Comparison of ENCODE assay signal across 10 mouse cellular contexts in the genomic region with DNA sequence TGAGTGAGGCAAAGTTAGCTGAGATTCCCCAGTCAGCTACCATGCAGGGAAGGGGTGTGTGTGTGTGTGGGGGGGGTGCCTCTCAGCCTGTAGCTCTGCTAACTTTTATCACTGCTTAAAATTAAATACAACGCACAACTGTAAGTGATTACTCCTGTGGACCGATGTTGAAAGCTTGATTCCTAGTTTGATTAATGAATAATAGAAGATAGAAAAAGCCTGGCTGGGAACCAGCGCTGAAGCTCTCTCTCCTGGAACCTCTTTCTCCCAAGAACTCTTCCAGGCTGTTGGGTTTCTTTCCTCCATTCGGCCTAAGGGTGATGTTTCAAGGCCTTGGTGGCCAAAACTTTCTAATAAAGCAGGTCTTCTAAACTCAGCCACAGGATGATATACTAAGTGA. TPM values are rescaled to one million over a fixed set of nuclear protein-coding genes. Genes with fewer than 3 reads are reported as not detected.
DNase-seq lines count a peak whose midpoint lies in the region; ATAC-seq and TF ChIP-seq lines count a peak whose summit lies in the region.
"Had no signal": no experiment of that assay in that cellular context is flagged by ENCODE, and none has a peak within 500 bp of the region (broad histone marks: within the 10 kb centered on the region; RNA-seq: fewer than 3 reads in every experiment).

No protein-coding gene starts in this region.

- H3K4me2 ChIP-seq in hindbrain, embryonic 16.5 days (ENCODE audit: low read length), result peak overlapping the region; percentile 95
- peak overlapping the region; percentile 87 for H3K4me2 ChIP-seq in kidney, embryonic 15.5 days
- peak overlapping the region; percentile 96 for H3K4me2 ChIP-seq in midbrain, postnatal 0 days (ENCODE audit: low read depth, low read length, poor library complexity, severe bottlenecking)

- H3K9ac ChIP-seq in hindbrain, embryonic 16.5 days (ENCODE audit: low read depth, low read length), result peak overlapping the region; percentile 17; the same call in 1 of the 2 replicates
- peak overlapping the region; percentile 31; the same call in 1 of the 2 replicates for H3K9ac ChIP-seq in kidney, embryonic 15.5 days
- H3K9ac ChIP-seq in midbrain, postnatal 0 days (replicated peaks; ENCODE audit: low read length, poor library complexity, severe bottlenecking), result 0 out of 2 replicates have a peak overlapping the region, but pooled peaks have one; percentile 10

- no peaks in the 10 kb centered on the region for H3K36me3 ChIP-seq in hindbrain, embryonic 16.5 days (ENCODE audit: control insufficient read depth, insufficient read depth, low read length)
- H3K36me3 ChIP-seq in kidney, embryonic 15.5 days, result no peaks in the 10 kb centered on the region
- no peaks in the 10 kb centered on the region for H3K36me3 ChIP-seq in midbrain, postnatal 0 days (ENCODE audit: insufficient read depth, low read length)

- no peak for ATAC-seq in hindbrain, embryonic 16.5 days
- no peak for ATAC-seq in kidney, embryonic 15.5 days (replicated peaks; ENCODE audit: low FRiP score)
- no peak for ATAC-seq in midbrain, postnatal 0 days (ENCODE audit: low FRiP score)

- peak overlapping the region; percentile 34; the same call in 1 of the 2 replicates for H3K27ac ChIP-seq in hindbrain, embryonic 16.5 days (ENCODE audit: low read depth, low read length)
- peak overlapping the region; percentile 68 for H3K27ac ChIP-seq in kidney, embryonic 15.5 days
- no peak overlapping the region for H3K27ac ChIP-seq in midbrain, postnatal 0 days (ENCODE audit: low read depth, low read length)

- peaks cover 3% of the 10 kb centered on the region; the same call in 1 of the 2 replicates for H3K4me1 ChIP-seq in hindbrain, embryonic 16.5 days (ENCODE audit: control insufficient read depth, insufficient read depth, low read depth, low read length)
- peaks cover 62% of the 10 kb centered on the region for H3K4me1 ChIP-seq in kidney, embryonic 15.5 days
- peaks cover 5% of the 10 kb centered on the region; the same call in 1 of the 2 replicates for H3K4me1 ChIP-seq in midbrain, postnatal 0 days (ENCODE audit: insufficient read depth, low read length)

- TF ChIP-seq CTCF in midbrain, postnatal 0 days (IDR thresholded peaks at IDR 0.05), result no peak

- H3K27me3 ChIP-seq in hindbrain, embryonic 16.5 days (replicated peaks; ENCODE audit: control insufficient read depth, insufficient read depth, low read length), result no peaks in the 10 kb centered on the region
- no peaks in the 10 kb centered on the region for H3K27me3 ChIP-seq in kidney, embryonic 15.5 days
- no peaks in the 10 kb centered on the region for H3K27me3 ChIP-seq in midbrain, postnatal 0 days (ENCODE audit: insufficient read depth, low read length)

- peak; percentile 6 for DNase-seq in kidney, adult 18-20 months
- DNase-seq in kidney, adult 11 months, result no peak
- no peak for DNase-seq in midbrain, postnatal 0 days (ENCODE audit: low spot score)
- no peak for DNase-seq in cerebellum, postnatal 14 days
- DNase-seq in frontal cortex, postnatal 10 days (ENCODE audit: low spot score in 2 of 2), result no peak
- DNase-seq: spleen, adult 18-20 months had no signal

- 62% methylated on average over 4 of the region's 4 CpGs for WGBS in hindbrain, embryonic 16.5 days
- WGBS in kidney, embryonic 15.5 days, result 12% methylated on average over 4 of the region's 4 CpGs
- 66% methylated on average over 4 of the region's 4 CpGs for WGBS in midbrain, postnatal 0 days

- no peaks in the 10 kb centered on the region for H3K9me3 ChIP-seq in hindbrain, embryonic 16.5 days (ENCODE audit: control insufficient read depth, low read length)
- no peaks in the 10 kb centered on the region for H3K9me3 ChIP-seq in kidney, embryonic 15.5 days (replicated peaks)
- H3K9me3 ChIP-seq in midbrain, postnatal 0 days (ENCODE audit: low read length), result no peaks in the 10 kb centered on the region

- peak overlapping the region; percentile 78 for H3K4me3 ChIP-seq in hindbrain, embryonic 16.5 days (ENCODE audit: low read length)
- peak overlapping the region; percentile 79 for H3K4me3 ChIP-seq in kidney, embryonic 15.5 days (replicated peaks)
- peak overlapping the region; percentile 72 for H3K4me3 ChIP-seq in midbrain, postnatal 0 days (ENCODE audit: low read depth, low read length)

RNA-seq across cellular contexts. Expression of gene Tshz2, which starts 3.6 kb away (rescaled TPM):
- 32.0 and 33.5 TPM in 2 replicates for polyA plus RNA-seq in hindbrain, embryonic 16.5 days (2015; fragmentation: Nextera tagmentation; extraction: Ambion mirVana)
- 14.5 and 17.8 TPM in 2 replicates for polyA plus RNA-seq in kidney, embryonic 15.5 days (2015; fragmentation: Nextera tagmentation; extraction: Ambion mirVana)
- 37.2 and 40.8 TPM in 2 replicates for total RNA-seq in midbrain, postnatal 0 days (2014; rRNA removed)
- 19.6 and 26.4 TPM in 2 replicates for polyA plus RNA-seq in midbrain, postnatal 0 days (2015; fragmentation: Nextera tagmentation; extraction: Ambion mirVana)
- total RNA-seq: hematopoietic stem cell, adult 5-6 weeks had no signal

RNA-seq across cellular contexts. Expression of gene Gm11011, which starts 48.9 kb away (rescaled TPM):
- polyA plus RNA-seq in hindbrain, embryonic 16.5 days (2015; fragmentation: Nextera tagmentation; extraction: Ambion mirVana), result not detected in 2 replicates
- not detected in 2 replicates for polyA plus RNA-seq in kidney, embryonic 15.5 days (2015; fragmentation: Nextera tagmentation; extraction: Ambion mirVana)
- total RNA-seq in midbrain, postnatal 0 days (2014; rRNA removed), result not detected in 2 replicates
- not detected in 2 replicates for polyA plus RNA-seq in midbrain, postnatal 0 days (2015; fragmentation: Nextera tagmentation; extraction: Ambion mirVana)
- total RNA-seq: hematopoietic stem cell, adult 5-6 weeks had no signal
- polyA plus RNA-seq: brain, embryonic 14.5 days had no signal
